Mouse (Mus musculus): ENCODE data around the gene Cyp4f40. TPM values are rescaled to one million over a fixed set of nuclear protein-coding genes. Genes with fewer than 3 reads are reported as not detected.
"Not testable (repeated sequence)": the region's sequence is repeated elsewhere in the genome, so short reads cannot be mapped to it uniquely, and the experiment has no call there.

The Cyp4f40 gene
- total RNA-seq (2021), result not detected

GRCm38 (mm10) chr17:32658712-32659111, at the start of gene Cyp4f40:
Gene Cyp4f40, plus strand, starts transcription at chr17:32658900.
- no peak for DNase-seq

DNA sequence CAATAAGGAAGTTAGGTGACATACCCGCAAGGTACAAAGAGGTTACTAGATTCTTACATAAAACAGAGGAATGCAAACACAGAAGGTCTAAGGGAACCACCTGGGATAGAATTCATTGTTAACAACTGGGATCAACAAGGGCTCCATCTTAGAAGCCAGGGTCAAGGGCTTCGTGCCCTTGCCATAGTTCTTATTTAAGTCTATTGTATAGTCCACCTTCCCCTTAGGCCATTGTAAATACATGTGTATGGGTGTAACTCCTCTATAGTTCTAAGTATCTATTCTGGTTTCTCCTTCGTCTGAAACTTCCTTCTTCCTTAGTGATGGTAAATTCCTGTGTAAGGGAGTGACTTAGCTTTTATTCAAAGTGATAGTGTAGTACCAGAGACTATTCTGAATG, 48.5 kb upstream of the Cyp4f40 start:
- intact Hi-C loops (cut with DNase I); DNase-seq: not testable (repeated sequence)

More at GRCm38 (mm10) chr17:32658712-32659111, at the start of gene Cyp4f40:
- intact Hi-C loops (cut with DNase I), result no loop called here

GRCm38 (mm10) chr17:32610896-32611295, 47.8 kb upstream of the Cyp4f40 start:
- intact Hi-C loops (cut with DNase I), result no loop called here

GRCm38 (mm10) chr17:32612417-32612816, 46.3 kb upstream of the Cyp4f40 start:
- intact Hi-C loops (cut with DNase I), result no loop called here
- DNase-seq, result no peak

More at GRCm38 (mm10) chr17:32610896-32611295, 47.8 kb upstream of the Cyp4f40 start:
- no peak for DNase-seq

DNA sequence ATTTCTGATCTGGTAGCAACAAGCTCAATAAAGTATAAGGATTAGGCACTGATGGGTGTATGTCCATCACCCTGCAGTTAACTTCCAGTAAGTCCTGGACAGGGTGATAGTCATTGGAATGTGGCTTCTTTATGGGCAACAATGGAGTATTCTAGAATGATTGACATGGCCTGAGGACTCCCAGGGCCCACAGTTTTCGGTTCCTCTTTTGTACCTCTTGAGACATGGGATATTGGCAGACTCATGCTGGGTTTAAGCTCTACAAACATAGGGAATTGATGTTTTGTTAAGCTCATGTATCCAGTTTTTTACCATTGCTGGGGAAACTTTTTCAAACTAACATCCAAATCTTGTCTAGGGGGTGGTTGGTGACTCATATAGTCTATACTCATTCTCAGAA, 41.4 kb upstream of the Cyp4f40 start:
- intact Hi-C loops (cut with DNase I), result no loop called here
- no peak for DNase-seq

DNA sequence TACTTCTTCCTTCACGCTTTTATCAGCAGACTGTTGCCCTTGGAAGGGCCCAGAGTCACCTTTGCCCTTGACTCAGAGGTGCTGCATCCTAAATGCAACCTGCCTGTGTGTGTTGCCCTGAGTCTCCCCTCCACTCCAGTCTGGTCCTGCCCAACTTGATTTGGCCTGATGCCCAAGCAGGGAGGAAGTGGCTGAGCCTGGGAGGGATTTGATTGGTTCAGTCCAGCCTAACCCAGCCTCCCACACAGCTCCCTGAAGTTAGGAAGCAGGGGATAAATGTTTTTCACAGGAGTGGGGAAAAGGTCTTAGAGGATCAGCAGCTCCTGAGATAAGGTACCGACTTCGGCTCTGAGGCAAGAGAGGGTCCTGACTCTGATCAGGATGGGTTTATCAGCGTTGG, 37.7 kb upstream of the Cyp4f40 start, which contains the start of gene Cyp4f37:
Gene Cyp4f37, plus strand, starts transcription at position 292 of the 400 bp plus-strand sequence.
- intact Hi-C loops (cut with DNase I); DNase-seq: not testable (repeated sequence)

DNA sequence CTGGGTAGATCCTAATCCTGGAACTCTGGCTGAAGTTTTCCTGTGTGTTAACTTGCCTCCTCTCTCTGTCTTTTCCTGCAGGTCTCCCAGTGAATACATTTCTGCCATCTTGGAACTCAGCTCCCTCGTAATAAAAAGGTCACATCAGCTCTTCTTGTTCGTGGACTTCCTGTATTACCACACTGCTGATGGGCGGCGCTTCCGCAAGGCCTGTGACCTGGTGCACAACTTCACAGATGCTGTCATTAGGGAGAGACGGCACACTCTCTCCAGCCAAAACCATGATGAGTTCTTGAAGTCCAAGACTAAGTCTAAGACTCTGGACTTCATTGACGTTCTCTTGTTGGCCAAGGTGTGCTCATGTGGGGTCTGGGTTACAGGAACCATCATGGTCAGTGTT, 29.0 kb upstream of the Cyp4f40 start:
- intact Hi-C loops (cut with DNase I), result loop anchor here (5.0 kb wide), 1 partner anchor 82 kb away; no protein-coding TSS in a partner anchor
- DNase-seq, result not testable (repeated sequence)

- intact Hi-C loops (cut with DNase I), result loop anchor here (5.0 kb wide), 1 partner anchor 85 kb away; no protein-coding TSS in a partner anchor
- DNase-seq, result no peak
These were observed 26.8 kb upstream of the Cyp4f40 start for GRCm38 (mm10) chr17:32631936-32632335.

- not testable (repeated sequence) for DNase-seq
- intact Hi-C loops (cut with DNase I), result loop anchor here (5.0 kb wide), 1 partner anchor 87 kb away; no protein-coding TSS in a partner anchor
These were observed 24.3 kb upstream of the Cyp4f40 start for GRCm38 (mm10) chr17:32634242-32634971.

GRCm38 (mm10) chr17:32634972-32635314, 23.8 kb upstream of the Cyp4f40 start:
- intact Hi-C loops (cut with DNase I), result loop anchor here (1.0 to 5.0 kb wide), 3 partner anchors 45 to 316 kb away; no protein-coding TSS in a partner anchor

DNA sequence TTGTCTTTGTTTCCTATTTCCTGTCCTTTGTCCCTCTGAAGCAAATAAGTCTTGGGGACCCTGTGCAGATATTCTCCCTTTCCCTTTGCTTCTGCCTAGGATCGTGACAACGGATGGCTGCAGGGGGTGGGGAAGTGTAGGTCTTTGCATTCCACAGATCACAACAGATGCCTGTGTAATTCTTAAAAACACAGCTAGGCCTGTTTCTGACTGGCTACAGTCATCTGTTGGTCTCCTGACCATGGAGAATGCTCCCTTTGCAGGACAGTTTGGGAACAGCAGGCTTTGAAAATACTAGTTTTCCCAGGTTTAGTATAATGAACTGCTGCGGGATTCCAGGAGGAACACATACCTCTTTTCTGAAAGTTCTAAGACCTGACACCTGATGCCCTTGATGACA, 22.4 kb upstream of the Cyp4f40 start:
- no peak for DNase-seq
- intact Hi-C loops (cut with DNase I), result no loop called here

More at GRCm38 (mm10) chr17:32634972-32635314, 23.8 kb upstream of the Cyp4f40 start:
- DNase-seq, result peak; percentile 73 to 87

DNA sequence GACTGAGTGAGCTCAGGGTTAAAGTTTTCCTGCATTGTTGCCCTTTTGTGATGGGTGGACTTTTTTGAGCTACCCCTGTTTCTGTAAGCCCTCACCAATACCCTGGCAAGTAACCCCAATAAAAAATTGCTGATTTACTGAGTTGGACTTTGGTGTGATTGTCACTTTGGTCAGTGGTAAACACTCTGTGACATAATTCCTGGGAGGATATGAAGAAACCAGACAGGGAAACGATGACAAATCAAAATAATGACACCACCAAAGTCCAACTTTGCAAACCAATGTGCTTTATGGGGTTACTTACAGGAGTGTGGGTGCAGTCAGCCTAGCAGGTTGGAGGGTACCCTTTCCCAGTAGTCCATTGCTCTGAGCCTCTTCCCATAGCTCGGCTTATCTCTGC, 21.5 kb upstream of the Cyp4f40 start:
- no peak for DNase-seq
- intact Hi-C loops (cut with DNase I), result no loop called here

DNA sequence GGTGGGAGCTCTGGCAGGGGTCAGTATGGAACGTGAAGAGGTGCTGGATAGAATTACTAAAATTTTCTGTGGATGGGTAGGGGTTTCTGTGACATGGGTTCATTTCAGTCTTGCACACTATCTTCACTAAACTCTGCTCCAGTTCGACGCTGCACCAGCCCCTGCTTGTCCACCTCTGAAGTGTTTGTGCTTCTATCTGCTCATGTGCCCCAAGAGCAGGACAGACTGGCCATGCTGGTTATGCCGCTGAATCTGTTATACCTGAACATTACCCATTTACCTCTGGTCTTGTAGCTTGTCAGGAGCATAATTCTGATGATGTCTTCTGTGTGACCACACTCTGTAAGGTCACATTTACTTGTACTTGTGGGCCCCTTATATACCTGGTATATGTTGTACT, 12.1 kb upstream of the Cyp4f40 start:
- intact Hi-C loops (cut with DNase I), result no loop called here
- no peak for DNase-seq

DNA sequence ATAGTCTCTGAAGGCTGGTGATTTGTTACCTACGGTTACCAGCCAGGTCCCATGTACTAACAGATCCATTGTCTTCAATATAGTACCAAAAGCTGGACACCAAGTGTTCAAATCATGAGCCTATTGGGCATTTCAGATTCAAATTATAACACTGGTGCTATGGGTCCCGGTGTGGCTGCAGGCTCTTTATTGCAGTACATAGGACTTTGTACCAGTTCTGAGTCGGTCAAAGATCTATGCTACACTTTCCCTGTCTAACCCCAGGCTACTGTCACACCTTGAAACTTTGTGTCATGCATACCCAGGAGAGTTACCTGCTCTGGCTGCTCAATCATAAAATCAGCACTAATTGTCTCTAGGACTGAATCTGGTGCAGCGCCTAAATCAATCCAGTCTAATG, 4.8 kb upstream of the Cyp4f40 start:
- DNase-seq, result no peak
- intact Hi-C loops (cut with DNase I), result no loop called here

- DNase-seq, result no peak
- intact Hi-C loops (cut with DNase I), result no loop called here
These were observed 1.7 kb upstream of the Cyp4f40 start for GRCm38 (mm10) chr17:32657041-32657440.

DNA sequence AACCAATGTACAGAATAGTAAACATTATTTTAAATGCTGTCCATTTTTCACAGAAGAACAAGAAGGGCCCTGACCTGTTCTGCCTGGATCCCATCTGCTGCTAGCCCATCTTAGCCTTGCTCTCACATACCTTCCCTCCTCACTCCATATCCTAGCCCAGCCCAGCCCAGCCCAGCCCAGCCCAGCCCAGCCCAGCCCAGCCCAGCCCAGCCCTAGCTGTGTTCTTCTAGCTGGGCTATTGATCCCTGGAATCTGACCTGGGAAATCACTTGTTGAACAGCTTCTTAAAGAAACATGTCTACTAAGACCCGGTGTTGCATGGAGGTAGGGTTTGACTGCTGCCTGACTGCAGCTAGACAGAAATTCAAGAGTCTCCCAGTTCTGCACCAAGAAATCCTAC, 454 bp upstream of the Cyp4f40 start:
- intact Hi-C loops (cut with DNase I), result no loop called here
- DNase-seq, result no peak

DNA sequence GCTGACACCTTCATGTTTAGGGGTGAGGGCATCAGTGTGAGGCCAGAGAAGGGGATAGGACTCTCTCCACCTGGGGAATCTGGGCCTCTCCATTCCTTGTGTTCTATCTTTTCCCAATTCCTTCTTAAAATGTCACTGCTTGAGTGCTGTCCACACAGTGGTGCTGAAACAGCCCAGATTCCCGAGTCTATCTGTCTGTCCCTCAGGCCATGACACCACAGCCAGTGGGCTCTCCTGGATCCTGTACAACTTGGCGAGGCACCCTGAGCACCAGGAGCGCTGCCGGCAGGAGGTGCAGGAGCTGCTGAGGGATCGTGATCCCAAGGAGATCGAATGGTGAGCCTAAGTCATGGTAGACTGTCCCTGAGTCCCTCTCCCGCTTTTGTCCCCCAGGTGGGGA, 15.3 kb downstream of the Cyp4f40 start:
- intact Hi-C loops (cut with DNase I), result no loop called here
- DNase-seq, result no peak

- no peak for DNase-seq
- intact Hi-C loops (cut with DNase I), result no loop called here
These were observed 17.4 kb downstream of the Cyp4f40 start for GRCm38 (mm10) chr17:32676040-32676635.

GRCm38 (mm10) chr17:32680404-32680803, 21.7 kb downstream of the Cyp4f40 start:
- peak; percentile 8 to 47 for DNase-seq
- intact Hi-C loops (cut with DNase I), result loop anchor here (1.0 kb wide), 3 partner anchors 45 to 151 kb away; no protein-coding TSS in a partner anchor

DNA sequence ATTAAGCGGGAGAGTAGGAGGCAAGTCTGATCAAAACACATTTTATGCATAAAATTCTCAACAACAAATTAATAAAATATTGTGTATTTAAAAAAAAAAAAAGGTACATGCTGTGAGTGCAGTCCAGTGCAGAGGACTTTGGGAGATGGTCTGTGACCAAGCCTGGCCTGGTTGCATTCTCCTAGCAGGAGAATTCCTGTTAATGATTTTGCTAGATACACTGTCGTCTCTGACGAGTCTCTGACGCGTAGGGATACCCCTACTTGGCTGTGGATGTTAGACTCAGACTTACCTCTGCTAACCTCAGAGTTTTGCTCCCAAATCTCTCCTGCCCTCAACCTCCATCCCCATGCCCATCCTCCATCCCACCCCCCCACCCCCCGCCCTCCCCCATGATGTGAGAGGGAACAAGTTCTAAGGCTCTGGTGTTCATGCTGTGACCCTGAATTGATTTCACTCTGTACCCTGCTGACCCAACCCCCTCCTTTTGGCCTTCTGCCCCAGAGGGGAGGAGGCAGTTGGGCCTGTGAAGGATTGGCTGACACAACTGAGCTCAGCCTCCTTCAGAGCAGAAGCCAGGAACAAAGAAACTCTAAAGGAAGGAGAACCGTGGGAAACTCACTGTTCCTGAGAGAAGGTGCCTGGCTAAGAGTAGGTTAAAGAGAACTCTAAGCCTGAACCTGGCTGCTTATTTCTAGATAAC, 26.5 kb downstream of the Cyp4f40 start, which contains the start of gene Cyp4f15:
Gene Cyp4f15, plus strand, starts transcription at position 580 of the 703 bp plus-strand sequence.
- intact Hi-C loops (cut with DNase I), result no loop called here
- no peak for DNase-seq

DNA sequence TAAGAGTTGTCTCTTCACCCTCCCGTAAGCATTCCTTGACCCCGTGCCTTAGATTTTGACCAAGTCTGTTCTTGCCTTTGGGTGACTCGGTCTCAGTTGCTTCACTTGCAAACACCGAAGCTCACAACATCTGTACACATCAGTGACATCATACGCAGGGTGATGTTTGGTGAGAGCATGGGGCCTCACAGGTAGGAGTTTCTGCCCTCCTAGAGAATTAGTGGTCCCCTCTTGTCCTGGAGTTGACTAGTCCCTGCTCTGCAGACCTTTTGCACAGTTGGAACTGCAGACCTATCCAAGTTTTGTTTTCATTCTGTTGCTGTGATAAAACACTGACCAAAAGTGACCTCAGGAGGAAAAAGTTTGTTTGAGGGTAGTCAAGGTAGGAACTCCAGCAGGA, 28.0 kb downstream of the Cyp4f40 start:
- intact Hi-C loops (cut with DNase I), result no loop called here
- no peak for DNase-seq

Data from heart, postnatal 36 days (tissue).